Mouse (Mus musculus): ENCODE results near the gene Polr1a. TPM values are rescaled to one million over a fixed set of nuclear protein-coding genes. Genes with fewer than 3 reads are reported as not detected.

The Polr1a gene
- 3.6 and 6.1 TPM in 2 replicates for polyA plus RNA-seq (2021; fragmentation: Nextera tagmentation)
- long read RNA-seq, experiment 1, full-length matches to known transcripts, result 2 of 21 reads
- long read RNA-seq, experiment 1, partial matches to known transcripts, result 14 of 21 reads
- long read RNA-seq, experiment 1, other reads (novel, unspliced or antisense), result 5 of 21 reads
- long read RNA-seq, experiment 2, partial matches to known transcripts, result 5 of 8 reads
- long read RNA-seq, experiment 2, other reads (novel, unspliced or antisense), result 3 of 8 reads

DNA sequence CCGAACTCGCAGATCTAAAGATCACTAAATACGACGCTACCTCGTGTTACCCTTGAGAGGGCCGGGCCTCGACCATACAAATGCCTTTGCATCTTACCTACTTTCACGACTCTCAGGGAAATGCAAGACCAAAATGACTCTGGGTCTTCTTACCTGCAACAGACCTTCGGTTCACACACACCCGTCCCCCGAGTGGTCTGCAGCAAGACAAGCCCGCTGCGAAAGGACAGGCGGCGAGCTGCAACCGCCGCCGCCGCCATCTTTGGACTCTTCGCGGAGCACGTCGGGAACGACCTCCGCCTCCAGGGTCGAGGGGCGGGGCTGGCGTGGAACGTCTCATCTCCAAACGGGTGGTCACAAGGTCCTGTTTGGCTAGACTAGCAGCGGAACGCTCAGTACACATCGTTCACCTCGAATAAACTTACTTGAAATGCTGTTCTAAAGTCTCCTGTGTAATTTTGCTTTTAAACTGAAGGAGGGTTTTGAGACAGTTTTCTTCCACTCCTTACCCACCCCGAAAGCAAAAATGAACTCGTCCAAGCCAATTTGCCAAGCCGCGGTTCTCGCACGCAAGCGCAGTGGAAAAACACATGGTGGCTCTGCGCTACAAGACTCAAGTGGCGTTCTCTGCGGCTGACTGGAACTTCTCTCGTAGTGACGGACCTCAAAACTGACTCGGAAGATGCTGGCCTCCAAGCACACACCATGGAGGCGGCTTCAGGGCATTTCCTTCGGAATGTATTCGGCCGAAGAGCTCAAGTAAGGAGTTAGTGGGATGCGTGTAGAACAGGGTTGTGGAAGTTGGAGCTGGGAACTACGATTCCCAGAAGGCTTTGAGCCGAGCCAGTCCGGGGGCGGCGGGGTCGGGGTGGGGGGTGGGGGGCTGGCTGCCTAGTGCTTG is at the start of gene Polr1a, which contains the start of gene Ptcd3:
Gene Polr1a (plus strand): TSS at position 573 of the 901 bp plus-strand sequence.
Gene Ptcd3 (minus strand): TSS at position 270 of the 901 bp plus-strand sequence.

Other genes with a start within 250 kb of the Polr1a start
- gene Reep1, start 201.5 kb upstream of the Polr1a start, polyA plus RNA-seq (2021; fragmentation: Nextera tagmentation), result 37.1 and 40.9 TPM in 2 replicates
- gene Mrpl35, start 82.1 kb upstream of the Polr1a start, polyA plus RNA-seq (2021; fragmentation: Nextera tagmentation), result 34.4 and 49.6 TPM in 2 replicates
- gene Immt, start 77.7 kb upstream of the Polr1a start, polyA plus RNA-seq (2021; fragmentation: Nextera tagmentation), result 89.4 and 111 TPM in 2 replicates
- 20.1 and 24.7 TPM in 2 replicates for gene Ptcd3, start 303 bp upstream of the Polr1a start, polyA plus RNA-seq (2021; fragmentation: Nextera tagmentation)
- 62.5 and 126 TPM in 2 replicates for gene St3gal5, start 188.5 kb downstream of the Polr1a start, polyA plus RNA-seq (2021; fragmentation: Nextera tagmentation)